Mouse (Mus musculus) hindbrain, embryonic 15.5 days (tissue): ENCODE measurements around the gene Xpo6. TPM values are rescaled to one million over a fixed set of nuclear protein-coding genes. Genes with fewer than 3 reads are reported as not detected.
A peak's percentile ranks its signal among the peaks of the same experiment; 100 is the strongest.

ENCODE experiments used
- ATAC-seq: fragments of 200-750 bp; cut with Nextera tagmentation; 2 replicates; pipeline ENCODE4 v1.8.0; 2017; ENCODE audit warnings: low read depth, moderate number of reproducible peaks, moderate TSS enrichment; ENCODE audit not compliant: low FRiP score
- H3K27ac ChIP-seq: fragments of 300-500 bp; sonication (generic); replicated peaks from 2 replicates; pipeline ENCODE4 v1.5.1; 2015; ENCODE audit warnings: mild to moderate bottlenecking, inconsistent platforms
- H3K27me3 ChIP-seq: fragments of 300-500 bp; sonication (generic); 2 replicates; pipeline ENCODE4 v1.6.1; 2015; ENCODE audit warnings: control low read depth, inconsistent platforms
- H3K36me3 ChIP-seq: fragments of 300-500 bp; sonication (generic); 2 replicates; pipeline ENCODE4 v1.6.1; 2015; ENCODE audit warnings: control low read depth, inconsistent platforms
- H3K4me1 ChIP-seq: fragments of 300-500 bp; sonication (generic); replicated peaks from 2 replicates; pipeline ENCODE4 v1.6.1; 2015; ENCODE audit warnings: control low read depth, inconsistent platforms
- H3K4me2 ChIP-seq: fragments of 300-500 bp; sonication (generic); 2 replicates; pipeline ENCODE4 v1.6.1; 2015; ENCODE audit warnings: moderate library complexity, mild to moderate bottlenecking, inconsistent platforms
- H3K4me3 ChIP-seq: fragments of 300-500 bp; sonication (generic); 2 replicates; pipeline ENCODE4 v1.5.1; 2015; ENCODE audit warnings: mild to moderate bottlenecking, inconsistent platforms
- H3K9ac ChIP-seq: fragments of 300-500 bp; sonication (generic); 2 replicates; pipeline ENCODE4 v1.6.1; 2015; ENCODE audit warnings: inconsistent platforms
- H3K9me3 ChIP-seq: fragments of 300-500 bp; sonication (generic); 2 replicates; pipeline ENCODE4 v1.6.1; 2016; ENCODE audit warnings: control low read depth, inconsistent platforms
- WGBS: fragments of 180-500 bp; shearing (Covaris S2); methylation state at CpG from one replicate; pipeline ENCODE4 v1.1.7; 2015; 5-methylcytosine and 5-hydroxymethylcytosine counted together
- polyA plus RNA-seq: library from polyadenylated mRNA; unstranded; fragments of >200 nt; fragmentation: Nextera tagmentation; extraction: Ambion mirVana; gene quantifications from 2 replicates; pipeline ENCODE4 v1.2.1, GENCODE M21; 2015

Xpo6 gene
- polyA plus RNA-seq, 1 experiment from 2014 or later: 55.6 TPM

- no peak for ATAC-seq
- no peaks in the 10 kb centered on the region for H3K9me3 ChIP-seq
- H3K4me3 ChIP-seq: no peak overlapping the region
- no peak overlapping the region for H3K4me2 ChIP-seq
- no peak overlapping the region for H3K27ac ChIP-seq
- H3K27me3 ChIP-seq: no peaks in the 10 kb centered on the region
- H3K9ac ChIP-seq: no peak overlapping the region
- H3K36me3 ChIP-seq: peaks cover 4% of the 10 kb centered on the region; the same call in 1 of the 2 replicates
- peaks cover 20% of the 10 kb centered on the region for H3K4me1 ChIP-seq
Observed at GRCm38 (mm10) chr7:126185999-126186398, 14.3 kb downstream of the Xpo6 start.

DNA sequence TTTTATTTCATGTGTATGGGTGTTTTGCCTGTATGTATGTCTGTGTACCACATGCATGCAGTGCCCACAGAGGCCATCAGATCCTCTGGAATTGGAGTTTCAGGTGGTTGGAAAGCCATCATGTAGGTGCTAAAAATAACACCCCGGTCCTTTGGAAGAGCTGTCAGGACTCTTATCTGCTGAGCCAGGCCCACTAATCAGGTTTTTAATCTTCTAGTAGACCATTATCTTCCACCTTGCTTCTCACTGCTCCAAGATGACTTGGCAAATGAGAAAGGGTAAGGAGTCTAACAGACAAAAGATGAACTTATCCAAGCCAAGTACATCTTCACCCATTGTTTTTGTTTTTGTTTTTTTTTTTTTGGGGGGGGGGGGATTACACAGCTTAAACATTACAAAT lies 16.7 kb downstream of the Xpo6 start:
- Histone ChIP-seq H3K4me3 (no peak overlapping the region), H3K4me2 (no peak overlapping the region), H3K9me3 (no peaks in the 10 kb centered on the region), H3K4me1 (peaks cover 20% of the 10 kb centered on the region), H3K36me3 (no peaks in the 10 kb centered on the region), H3K9ac (no peak overlapping the region), H3K27ac (no peak overlapping the region), H3K27me3 (no peaks in the 10 kb centered on the region)
- WGBS: 89% methylated on average over 1 of the region's 1 CpGs
- ATAC-seq: no peak

DNA sequence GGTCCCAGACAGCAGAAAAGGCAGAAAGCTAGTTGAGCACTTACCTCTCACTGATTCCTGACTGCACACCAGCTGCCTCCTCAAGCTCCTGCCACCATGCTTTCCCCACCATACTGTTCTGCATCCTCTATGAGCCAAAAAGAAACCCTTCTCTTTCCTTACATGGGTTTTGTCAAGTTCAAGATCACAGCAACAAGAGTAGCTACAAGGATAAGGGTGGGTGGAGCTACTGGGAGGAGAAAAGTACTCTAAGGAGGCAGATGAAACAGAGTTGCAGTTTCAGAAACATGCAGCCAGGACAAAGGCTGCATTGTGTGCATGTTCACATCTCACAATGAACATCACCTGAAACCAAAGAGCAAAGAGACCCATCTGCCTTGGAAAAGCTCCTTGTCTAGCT lies 18.8 kb downstream of the Xpo6 start:
- H3K27ac ChIP-seq: no peak overlapping the region
- no peak for ATAC-seq
- H3K4me1 ChIP-seq: peaks cover 20% of the 10 kb centered on the region
- no peaks in the 10 kb centered on the region for H3K9me3 ChIP-seq
- H3K9ac ChIP-seq: no peak overlapping the region
- H3K36me3 ChIP-seq: no peaks in the 10 kb centered on the region
- no peak overlapping the region for H3K4me3 ChIP-seq
- H3K27me3 ChIP-seq: no peaks in the 10 kb centered on the region
- no peak overlapping the region for H3K4me2 ChIP-seq

- Histone ChIP-seq H3K9me3 (no peaks in the 10 kb centered on the region), H3K4me2 (no peak overlapping the region), H3K4me3 (no peak overlapping the region), H3K27ac (no peak overlapping the region), H3K36me3 (no peaks in the 10 kb centered on the region), H3K9ac (no peak overlapping the region), H3K27me3 (no peaks in the 10 kb centered on the region), H3K4me1 (peaks cover 20% of the 10 kb centered on the region)
- ATAC-seq: no peak
- WGBS: 83% methylated on average over 3 of the region's 3 CpGs
Observed at GRCm38 (mm10) chr7:126180956-126181355, 19.3 kb downstream of the Xpo6 start.

GRCm38 (mm10) chr7:126178804-126179203 lies 21.5 kb downstream of the Xpo6 start:
- Histone ChIP-seq H3K4me3 (no peak overlapping the region), H3K27me3 (no peaks in the 10 kb centered on the region), H3K9me3 (no peaks in the 10 kb centered on the region), H3K4me2 (no peak overlapping the region), H3K4me1 (peaks cover 14% of the 10 kb centered on the region), H3K27ac (no peak overlapping the region), H3K36me3 (no peaks in the 10 kb centered on the region), H3K9ac (no peak overlapping the region)
- no peak for ATAC-seq

DNA sequence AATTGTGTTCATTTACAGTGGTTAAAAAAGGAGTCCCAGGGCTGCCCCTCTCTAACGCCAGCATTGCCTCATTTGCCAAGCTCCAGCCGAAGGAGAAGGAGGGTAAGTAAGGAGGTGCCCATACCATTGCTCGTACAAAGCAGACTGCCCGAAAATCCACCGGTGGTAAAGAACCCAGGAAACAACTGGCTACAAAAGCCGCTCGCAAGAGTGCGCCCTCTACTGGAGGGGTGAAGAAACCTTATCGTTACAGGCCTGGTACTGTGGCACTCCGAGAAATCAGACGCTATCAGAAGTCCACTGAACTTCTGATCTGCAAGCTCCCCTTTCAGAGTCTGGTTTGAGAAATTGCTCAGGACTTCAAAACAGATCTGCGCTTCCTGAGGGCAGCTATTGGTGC lies 24.3 kb downstream of the Xpo6 start:
- Histone ChIP-seq H3K27ac (no peak overlapping the region), H3K4me1 (peaks cover under 1% of the 10 kb centered on the region; the same call in 1 of the 2 replicates), H3K9me3 (no peaks in the 10 kb centered on the region), H3K4me3 (no peak overlapping the region), H3K27me3 (no peaks in the 10 kb centered on the region), H3K36me3 (no peaks in the 10 kb centered on the region), H3K4me2 (no peak overlapping the region), H3K9ac (no peak overlapping the region)
- WGBS: 92% methylated on average over 12 of the region's 12 CpGs
- ATAC-seq: no peak

DNA sequence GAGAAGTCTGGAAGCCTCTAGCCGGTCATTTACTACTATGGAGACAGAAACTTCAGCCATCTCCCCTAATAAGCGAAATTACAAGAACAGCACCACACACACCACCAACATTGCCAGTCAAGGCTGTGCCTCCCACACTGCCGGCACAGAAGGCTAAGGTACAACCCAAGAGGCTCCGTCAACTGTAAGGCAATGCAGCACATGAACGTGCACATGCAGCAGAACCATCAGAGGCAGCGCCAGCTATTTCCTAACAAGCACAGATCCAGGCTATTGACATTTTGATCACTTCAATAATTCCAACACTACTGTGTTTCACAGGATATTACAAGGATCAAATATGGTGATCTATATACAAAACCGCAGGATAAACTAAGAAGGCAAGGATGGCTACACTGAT lies 24.8 kb downstream of the Xpo6 start:
- no peak for ATAC-seq
- Histone ChIP-seq H3K9ac (no peak overlapping the region), H3K4me2 (no peak overlapping the region), H3K36me3 (peaks cover 3% of the 10 kb centered on the region; the same call in 1 of the 2 replicates), H3K4me3 (no peak overlapping the region), H3K27me3 (no peaks in the 10 kb centered on the region), H3K4me1 (no peaks in the 10 kb centered on the region; the same call in 1 of the 2 replicates), H3K27ac (no peak overlapping the region), H3K9me3 (no peaks in the 10 kb centered on the region)
- WGBS: 86% methylated on average over 7 of the region's 7 CpGs

GRCm38 (mm10) chr7:126174863-126175262 lies 25.4 kb downstream of the Xpo6 start:
- no peak overlapping the region for H3K4me3 ChIP-seq
- no peak for ATAC-seq
- no peak overlapping the region for H3K27ac ChIP-seq
- H3K4me1 ChIP-seq: no peaks in the 10 kb centered on the region; the same call in 1 of the 2 replicates
- peaks cover 3% of the 10 kb centered on the region; the same call in 1 of the 2 replicates for H3K36me3 ChIP-seq
- no peaks in the 10 kb centered on the region for H3K27me3 ChIP-seq
- no peak overlapping the region for H3K4me2 ChIP-seq
- no peak overlapping the region for H3K9ac ChIP-seq
- WGBS: 97% methylated on average over 2 of the region's 2 CpGs
- no peaks in the 10 kb centered on the region for H3K9me3 ChIP-seq

- H3K9ac ChIP-seq: no peak overlapping the region
- no peaks in the 10 kb centered on the region for H3K4me1 ChIP-seq
- no peaks in the 10 kb centered on the region for H3K9me3 ChIP-seq
- H3K36me3 ChIP-seq: peaks cover 11% of the 10 kb centered on the region
- H3K27ac ChIP-seq: no peak overlapping the region
- no peak overlapping the region for H3K4me3 ChIP-seq
- H3K27me3 ChIP-seq: no peaks in the 10 kb centered on the region
- peak; percentile 56; the same call in 1 of the 2 replicates for ATAC-seq
- no peak overlapping the region for H3K4me2 ChIP-seq
- 43% methylated on average over 3 of the region's 3 CpGs for WGBS
Observed at GRCm38 (mm10) chr7:126172001-126172400, 28.3 kb downstream of the Xpo6 start.

DNA sequence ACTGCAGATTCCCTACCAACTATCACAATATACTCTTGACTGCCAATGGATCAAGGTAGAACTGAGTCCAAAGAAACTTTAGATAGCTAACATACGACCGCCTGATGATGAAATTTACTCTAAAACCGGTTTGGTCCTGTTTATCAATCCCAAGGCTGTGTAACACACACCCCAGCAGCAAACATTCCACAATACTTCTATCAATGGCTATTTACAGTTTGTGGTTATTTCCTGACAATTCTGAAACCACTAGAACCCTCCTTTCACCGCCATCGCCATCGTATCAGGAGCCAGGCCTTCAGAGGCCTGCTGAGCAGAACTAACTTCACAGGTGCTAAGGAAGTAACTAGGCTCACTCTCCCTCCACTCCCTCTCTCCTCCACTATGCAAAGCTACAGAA lies 31.7 kb downstream of the Xpo6 start:
- Histone ChIP-seq H3K27ac (no peak overlapping the region), H3K36me3 (peaks cover 15% of the 10 kb centered on the region), H3K27me3 (no peaks in the 10 kb centered on the region), H3K4me1 (no peaks in the 10 kb centered on the region), H3K9me3 (no peaks in the 10 kb centered on the region), H3K4me2 (no peak overlapping the region), H3K9ac (no peak overlapping the region), H3K4me3 (no peak overlapping the region)
- 97% methylated on average over 6 of the region's 6 CpGs for WGBS
- no peak for ATAC-seq

DNA sequence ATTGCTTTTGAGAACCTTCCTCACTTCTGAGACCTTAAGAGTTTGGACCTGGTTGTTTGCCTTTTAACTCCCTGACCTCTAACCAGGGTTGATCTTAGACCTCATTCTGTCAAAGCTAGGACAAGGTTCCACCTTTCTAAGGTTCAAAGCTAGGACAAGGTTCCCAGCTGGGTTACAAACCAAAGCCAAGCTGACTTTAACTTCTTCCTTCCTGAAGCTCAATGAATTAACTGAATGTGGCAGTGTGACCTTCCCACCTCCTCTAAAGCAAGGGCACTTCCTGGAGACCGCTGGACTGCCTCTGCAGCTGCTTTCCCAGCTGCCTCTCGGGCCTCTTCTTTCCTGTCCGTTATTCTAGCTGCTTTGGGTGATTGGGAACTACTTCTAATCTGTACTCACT lies 32.9 kb downstream of the Xpo6 start:
- Histone ChIP-seq H3K36me3 (peaks cover 15% of the 10 kb centered on the region), H3K9me3 (no peaks in the 10 kb centered on the region), H3K27me3 (no peaks in the 10 kb centered on the region), H3K27ac (no peak overlapping the region), H3K4me1 (no peaks in the 10 kb centered on the region), H3K4me2 (no peak overlapping the region), H3K4me3 (no peak overlapping the region), H3K9ac (no peak overlapping the region)
- WGBS: 63% methylated on average over 3 of the region's 3 CpGs
- no peak for ATAC-seq

- Histone ChIP-seq H3K27me3 (no peaks in the 10 kb centered on the region), H3K4me3 (no peak overlapping the region), H3K9ac (no peak overlapping the region), H3K4me2 (no peak overlapping the region), H3K27ac (no peak overlapping the region), H3K4me1 (no peaks in the 10 kb centered on the region), H3K9me3 (no peaks in the 10 kb centered on the region), H3K36me3 (peaks cover 15% of the 10 kb centered on the region)
- no peak for ATAC-seq
Observed at GRCm38 (mm10) chr7:126166571-126166970, 33.7 kb downstream of the Xpo6 start.

DNA sequence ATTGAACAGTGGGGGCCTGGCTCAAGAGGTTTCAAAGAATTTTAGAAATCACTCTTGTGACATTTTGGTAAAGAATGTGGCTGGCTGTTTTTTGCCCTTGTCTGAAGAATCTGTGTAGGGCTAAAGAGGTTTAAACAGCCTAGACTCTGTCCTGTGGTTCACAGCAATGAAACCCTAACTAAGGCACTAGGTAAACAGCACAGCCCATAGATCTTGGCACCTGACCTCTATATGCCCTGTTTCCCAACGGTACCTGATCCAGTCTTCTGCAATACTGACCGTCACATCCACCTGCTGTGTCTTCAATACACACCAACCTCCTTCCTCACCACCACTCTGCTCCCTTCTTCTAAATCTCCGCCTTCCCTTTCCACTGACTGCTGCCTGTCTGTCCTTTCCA lies 42.1 kb downstream of the Xpo6 start:
- peaks cover 31% of the 10 kb centered on the region for H3K36me3 ChIP-seq
- no peaks in the 10 kb centered on the region for H3K9me3 ChIP-seq
- no peak for ATAC-seq
- no peak overlapping the region for H3K9ac ChIP-seq
- H3K4me2 ChIP-seq: no peak overlapping the region
- 91% methylated on average over 3 of the region's 3 CpGs for WGBS
- no peak overlapping the region for H3K4me3 ChIP-seq
- H3K27me3 ChIP-seq: no peaks in the 10 kb centered on the region
- no peaks in the 10 kb centered on the region for H3K4me1 ChIP-seq
- H3K27ac ChIP-seq: no peak overlapping the region
